ENCODE assay signal across 11 mouse cellular contexts in the genomic region with DNA sequence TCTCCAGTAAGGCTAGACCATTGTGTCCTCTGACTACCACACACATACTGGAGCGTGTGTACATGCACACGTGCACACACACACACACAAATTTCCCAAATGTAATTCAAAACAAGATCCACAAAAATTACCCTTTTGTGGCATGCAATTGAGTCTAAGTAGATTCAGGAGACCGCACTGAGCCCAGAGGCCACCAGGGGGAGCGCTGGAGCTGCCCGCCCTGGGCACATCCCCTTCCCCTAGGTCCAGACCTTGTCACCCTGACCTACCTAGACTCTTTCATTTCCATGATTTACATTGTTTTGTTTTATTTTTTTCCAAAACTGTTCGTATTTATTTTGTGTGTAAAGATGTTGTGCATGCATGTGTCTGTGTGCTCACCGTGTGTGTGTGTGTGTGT. TPM values are rescaled to one million over a fixed set of nuclear protein-coding genes. Genes with fewer than 3 reads are reported as not detected.
DNase-seq lines count a peak whose midpoint lies in the region; ATAC-seq lines count a peak whose summit lies in the region.
"Had no signal": no experiment of that assay in that cellular context is flagged by ENCODE, and none has a peak within 500 bp of the region (broad histone marks: within the 10 kb centered on the region; RNA-seq: fewer than 3 reads in every experiment).

No protein-coding gene starts in this region.

- no peak for ATAC-seq in forebrain, embryonic 16.5 days
- no peak for ATAC-seq in neural tube, embryonic 15.5 days (ENCODE audit: low FRiP score)
- peak; percentile 52 for ATAC-seq in granulocyte monocyte progenitor cell, adult 5-6 weeks (replicated peaks; ENCODE audit: poor library complexity, severe bottlenecking)
- ATAC-seq: Patski had no signal

- no peak overlapping the region for H3K4me2 ChIP-seq in forebrain, embryonic 16.5 days (ENCODE audit: low read length)
- H3K4me2 ChIP-seq in neural tube, embryonic 15.5 days, result no peak overlapping the region
- H3K4me2 ChIP-seq: heart, embryonic 13.5 days had no signal

- H3K9ac ChIP-seq in forebrain, embryonic 16.5 days (replicated peaks; ENCODE audit: low read depth, low read length), result no peak overlapping the region
- no peak overlapping the region for H3K9ac ChIP-seq in neural tube, embryonic 15.5 days (replicated peaks)
- H3K9ac ChIP-seq: heart, embryonic 13.5 days had no signal

- no peaks in the 10 kb centered on the region for H3K9me3 ChIP-seq in forebrain, embryonic 10.5 days
- no peaks in the 10 kb centered on the region for H3K9me3 ChIP-seq in forebrain, embryonic 16.5 days (ENCODE audit: control insufficient read depth, low read length)
- H3K9me3 ChIP-seq in neural tube, embryonic 15.5 days (replicated peaks), result no peaks in the 10 kb centered on the region
- H3K9me3 ChIP-seq: heart, embryonic 13.5 days had no signal

- 6% methylated on average over 7 of the region's 7 CpGs for WGBS in forebrain, embryonic 10.5 days
- WGBS in forebrain, embryonic 16.5 days, result 5% methylated on average over 7 of the region's 7 CpGs
- WGBS in neural tube, embryonic 15.5 days, result 9% methylated on average over 7 of the region's 7 CpGs

- H3K27me3 ChIP-seq in forebrain, embryonic 10.5 days (ENCODE audit: poor library complexity, severe bottlenecking), result peaks cover 33% of the 10 kb centered on the region
- no peaks in the 10 kb centered on the region for H3K27me3 ChIP-seq in forebrain, embryonic 16.5 days (replicated peaks; ENCODE audit: control insufficient read depth, insufficient read depth, low read length)
- H3K27me3 ChIP-seq in neural tube, embryonic 15.5 days (replicated peaks), result 0 out of 2 replicates have a peak, but pooled peaks cover 3% of the 10 kb centered on the region
- H3K27me3 ChIP-seq: Patski had no signal

- H3K36me3 ChIP-seq in forebrain, embryonic 10.5 days (replicated peaks), result no peaks in the 10 kb centered on the region
- H3K36me3 ChIP-seq in forebrain, embryonic 16.5 days (ENCODE audit: control insufficient read depth, insufficient read depth), result no peaks in the 10 kb centered on the region
- H3K36me3 ChIP-seq in neural tube, embryonic 15.5 days, result no peaks in the 10 kb centered on the region
- H3K36me3 ChIP-seq: heart, embryonic 13.5 days had no signal

- peaks cover 15% of the 10 kb centered on the region for H3K4me1 ChIP-seq in forebrain, embryonic 10.5 days
- peaks cover 9% of the 10 kb centered on the region; the same call in 1 of the 2 replicates for H3K4me1 ChIP-seq in forebrain, embryonic 16.5 days (replicated peaks; ENCODE audit: control insufficient read depth, insufficient read depth, low read length)
- peaks cover 16% of the 10 kb centered on the region for H3K4me1 ChIP-seq in neural tube, embryonic 15.5 days

- H3K4me3 ChIP-seq in forebrain, embryonic 10.5 days, result no peak overlapping the region
- no peak overlapping the region for H3K4me3 ChIP-seq in forebrain, embryonic 16.5 days (replicated peaks; ENCODE audit: low read length)
- no peak overlapping the region for H3K4me3 ChIP-seq in neural tube, embryonic 15.5 days (replicated peaks)
- H3K4me3 ChIP-seq: heart, embryonic 13.5 days; myocyte had no signal

- peak; percentile 52 for DNase-seq in forebrain, embryonic 10.5 days (ENCODE audit: extremely low spot score, low spot score)
- DNase-seq in neural tube, embryonic 10.5 days (ENCODE audit: extremely low spot score, low spot score), result peak; percentile 63
- DNase-seq in c-Kit-positive CD71-negative TER-119-negative erythroid progenitor cells, embryonic 14.5 days (ENCODE audit: low read depth), result peak; percentile 60
- DNase-seq in lung, postnatal 25 days (ENCODE audit: low spot score), result peak; percentile 59
- peak; percentile 47 to 84 for DNase-seq in thymus, postnatal 10 days (ENCODE audit: low spot score in 2 of 2)

- H3K27ac ChIP-seq in forebrain, embryonic 10.5 days, result no peak overlapping the region
- H3K27ac ChIP-seq in forebrain, embryonic 16.5 days (ENCODE audit: low read length), result no peak overlapping the region
- H3K27ac ChIP-seq in neural tube, embryonic 15.5 days (replicated peaks), result no peak overlapping the region
- H3K27ac ChIP-seq: heart, embryonic 13.5 days had no signal

RNA-seq across cellular contexts. Expression of a gene that starts 1.9 kb away (rescaled TPM):
- 6.3 and 6.9 TPM in 2 replicates for polyA plus RNA-seq in forebrain, embryonic 10.5 days (2016; fragmentation: Nextera tagmentation; extraction: Ambion mirVana)
- polyA plus RNA-seq in forebrain, embryonic 16.5 days (2015; fragmentation: Nextera tagmentation; extraction: Ambion mirVana), result 41.0 and 47.4 TPM in 2 replicates
- 22.8 and 24.9 TPM in 2 replicates for polyA plus RNA-seq in neural tube, embryonic 15.5 days (2015; fragmentation: Nextera tagmentation; extraction: Ambion mirVana)
- 0.30 and 1.5 TPM in 2 replicates for total RNA-seq in granulocyte monocyte progenitor cell, adult 5-6 weeks (2014; fragmentation: Nextera tagmentation)
- total RNA-seq in granulocyte monocyte progenitor cell, adult 5-6 weeks (2017), result 0.09 and 0.46 TPM in 2 replicates

RNA-seq across cellular contexts. Expression of a gene that starts 8.8 kb away (rescaled TPM):
- polyA plus RNA-seq in forebrain, embryonic 10.5 days (2016; fragmentation: Nextera tagmentation; extraction: Ambion mirVana), result 2.1 and 2.5 TPM in 2 replicates
- 37.6 and 45.4 TPM in 2 replicates for polyA plus RNA-seq in forebrain, embryonic 16.5 days (2015; fragmentation: Nextera tagmentation; extraction: Ambion mirVana)
- 55.3 and 69.4 TPM in 2 replicates for polyA plus RNA-seq in neural tube, embryonic 15.5 days (2015; fragmentation: Nextera tagmentation; extraction: Ambion mirVana)
- not detected in 2 replicates for total RNA-seq in granulocyte monocyte progenitor cell, adult 5-6 weeks (2014; fragmentation: Nextera tagmentation)
- not detected in 2 replicates for total RNA-seq in granulocyte monocyte progenitor cell, adult 5-6 weeks (2017)

RNA-seq across cellular contexts. Expression of a gene that starts 20.6 kb away (rescaled TPM):
- 15.7 and 15.8 TPM in 2 replicates for polyA plus RNA-seq in forebrain, embryonic 10.5 days (2016; fragmentation: Nextera tagmentation; extraction: Ambion mirVana)
- polyA plus RNA-seq in forebrain, embryonic 16.5 days (2015; fragmentation: Nextera tagmentation; extraction: Ambion mirVana), result 48.1 and 54.0 TPM in 2 replicates
- polyA plus RNA-seq in neural tube, embryonic 15.5 days (2015; fragmentation: Nextera tagmentation; extraction: Ambion mirVana), result 43.9 and 47.7 TPM in 2 replicates
- total RNA-seq in granulocyte monocyte progenitor cell, adult 5-6 weeks (2014; fragmentation: Nextera tagmentation), result 3.1 and 5.9 TPM in 2 replicates
- total RNA-seq in granulocyte monocyte progenitor cell, adult 5-6 weeks (2017), result 4.3 and 5.3 TPM in 2 replicates

RNA-seq across cellular contexts. Expression of a gene that starts 43.3 kb away (rescaled TPM):
- 285 and 286 TPM in 2 replicates for polyA plus RNA-seq in forebrain, embryonic 10.5 days (2016; fragmentation: Nextera tagmentation; extraction: Ambion mirVana)
- polyA plus RNA-seq in forebrain, embryonic 16.5 days (2015; fragmentation: Nextera tagmentation; extraction: Ambion mirVana), result 325 and 344 TPM in 2 replicates
- polyA plus RNA-seq in neural tube, embryonic 15.5 days (2015; fragmentation: Nextera tagmentation; extraction: Ambion mirVana), result 290 and 298 TPM in 2 replicates
- 33.8 and 47.9 TPM in 2 replicates for total RNA-seq in granulocyte monocyte progenitor cell, adult 5-6 weeks (2014; fragmentation: Nextera tagmentation)
- total RNA-seq in granulocyte monocyte progenitor cell, adult 5-6 weeks (2017), result 37.5 and 41.7 TPM in 2 replicates

RNA-seq across cellular contexts. Expression of a gene that starts 53.2 kb away (rescaled TPM):
- polyA plus RNA-seq in forebrain, embryonic 10.5 days (2016; fragmentation: Nextera tagmentation; extraction: Ambion mirVana), result 106 and 114 TPM in 2 replicates
- 69.4 and 70.4 TPM in 2 replicates for polyA plus RNA-seq in forebrain, embryonic 16.5 days (2015; fragmentation: Nextera tagmentation; extraction: Ambion mirVana)
- 44.3 and 52.9 TPM in 2 replicates for polyA plus RNA-seq in neural tube, embryonic 15.5 days (2015; fragmentation: Nextera tagmentation; extraction: Ambion mirVana)
- 23.3 and 24.4 TPM in 2 replicates for total RNA-seq in granulocyte monocyte progenitor cell, adult 5-6 weeks (2014; fragmentation: Nextera tagmentation)
- total RNA-seq in granulocyte monocyte progenitor cell, adult 5-6 weeks (2017), result 24.7 and 26.3 TPM in 2 replicates

Comparison
In these comparisons a context has a peak if more than half of its experiments do, and no peak if none do; other contexts are left out.
1. RNA of a gene that starts 8.8 kb away (polyA plus RNA-seq): 55.3 to 69.4 TPM in neural tube, embryonic 15.5 days and 37.6 to 45.4 TPM in forebrain, embryonic 16.5 days; 2.1 to 2.5 TPM in forebrain, embryonic 10.5 days; every median in the first group is over 10 times any median in the second.
2. Peak in every context shown above with its lines, with median percentiles within 50 percentile points of each other: DNase-seq.